Mouse (Mus musculus) hindbrain, postnatal 0 days (tissue): ENCODE data around the gene Olfm2. TPM values are rescaled to one million over a fixed set of nuclear protein-coding genes. Genes with fewer than 3 reads are reported as not detected.
A peak's percentile ranks its signal among the peaks of the same experiment; 100 is the strongest.

Experiments used
- ATAC-seq: fragments of 200-750 bp; cut with Nextera tagmentation; 2 replicates; pipeline ENCODE4 v1.8.0; 2017; ENCODE audit warnings: mild to moderate bottlenecking, moderate TSS enrichment, moderate library complexity
- DNase-seq: peaks from one replicate; pipeline ENCODE4 v3.0.0-alpha.2; 2015; ENCODE audit warnings: low spot score
- H3K27ac ChIP-seq: fragments of 300-500 bp; sonication (generic); 2 replicates; pipeline ENCODE4 v1.5.1; 2014; ENCODE audit warnings: mild to moderate bottlenecking
- H3K27me3 ChIP-seq: fragments of 300-500 bp; sonication (generic); 2 replicates; pipeline ENCODE4 v1.6.1; 2014; ENCODE audit warnings: low read length, mixed read lengths; ENCODE audit not compliant: insufficient read depth
- H3K36me3 ChIP-seq: fragments of 300-500 bp; sonication (generic); 2 replicates; pipeline ENCODE4 v1.6.1; 2014; ENCODE audit warnings: low read length, mixed read lengths; ENCODE audit not compliant: insufficient read depth
- H3K4me1 ChIP-seq: fragments of 300-500 bp; sonication (generic); 2 replicates; pipeline ENCODE4 v1.6.1; 2014; ENCODE audit warnings: antibody characterized with exemption, low read length, mixed read lengths; ENCODE audit not compliant: insufficient read depth
- H3K4me2 ChIP-seq: fragments of 300-500 bp; sonication (generic); 2 replicates; pipeline ENCODE4 v1.6.1; 2014; ENCODE audit warnings: low read depth, mild to moderate bottlenecking, low read length, moderate library complexity, mixed read lengths
- H3K4me3 ChIP-seq: fragments of 300-500 bp; sonication (generic); 2 replicates; pipeline ENCODE4 v1.5.1; 2014; ENCODE audit warnings: low read length
- H3K9ac ChIP-seq: fragments of 300-500 bp; sonication (generic); replicated peaks from 2 replicates; pipeline ENCODE4 v1.6.1; 2014; ENCODE audit warnings: mild to moderate bottlenecking, low read length, moderate library complexity, mixed read lengths
- H3K9me3 ChIP-seq: fragments of 300-500 bp; sonication (generic); 2 replicates; pipeline ENCODE4 v1.6.1; 2016; ENCODE audit warnings: low read length, mixed read lengths
- CTCF ChIP-seq: IDR thresholded peaks from 2 replicates; pipeline ENCODE4 v1.5.1; 2016; ENCODE audit warnings: antibody characterized with exemption, control low read depth, low read depth
- WGBS: fragments of 180-500 bp; shearing (Covaris S2); extraction: QIAGEN DNeasy Blood & Tissue Kit; methylation state at CpG from one replicate; pipeline ENCODE4 v1.1.7; 2014; 5-methylcytosine and 5-hydroxymethylcytosine counted together
- polyA plus RNA-seq: library from polyadenylated mRNA; unstranded; fragments of >200 nt; fragmentation: Nextera tagmentation; extraction: Ambion mirVana; gene quantifications from 2 replicates; pipeline ENCODE4 v1.2.1, GENCODE M21; 2015
- total RNA-seq: library from RNA; depleted of rRNA; stranded (reverse); fragments of >200 nt; gene quantifications from 2 replicates; pipeline ENCODE4 v1.2.3, GENCODE M21; 2014

Gene Olfm2
- total and polyA plus RNA-seq, 2 experiments from 2014 or later, result 213 to 346 TPM

GRCm38 (mm10) chr9:20726134-20726858 lies 19.9 kb downstream of the Olfm2 start:
- peak overlapping the region; percentile 60 for H3K9ac ChIP-seq
- H3K36me3 ChIP-seq, result no peaks in the 10 kb centered on the region
- WGBS, result 1% methylated on average over 42 of the region's 42 CpGs
- peak overlapping the region; percentile 99 for H3K4me2 ChIP-seq
- peaks cover 8% of the 10 kb centered on the region for H3K4me1 ChIP-seq
- no peaks in the 10 kb centered on the region for H3K27me3 ChIP-seq
- DNase-seq (no peak), ATAC-seq (peak; percentile 30)
- TF ChIP-seq CTCF, result no peak
- no peak overlapping the region for H3K27ac ChIP-seq
- H3K9me3 ChIP-seq, result no peaks in the 10 kb centered on the region
- peak overlapping the region; percentile 63 for H3K4me3 ChIP-seq

GRCm38 (mm10) chr9:20721582-20721981 lies 24.6 kb downstream of the Olfm2 start:
- ATAC-seq (peak; percentile 25; the same call in 1 of the 2 replicates), DNase-seq (no peak)
- TF ChIP-seq CTCF, result no peak
- Histone ChIP-seq H3K4me3 (no peak overlapping the region), H3K36me3 (no peaks in the 10 kb centered on the region; the same call in 1 of the 2 replicates), H3K27ac (no peak overlapping the region), H3K9me3 (no peaks in the 10 kb centered on the region), H3K4me1 (peaks cover 6% of the 10 kb centered on the region), H3K4me2 (no peak overlapping the region), H3K27me3 (no peaks in the 10 kb centered on the region), H3K9ac (no peak overlapping the region)
- WGBS, result 49% methylated on average over 2 of the region's 2 CpGs

GRCm38 (mm10) chr9:20715332-20715731 lies 30.8 kb downstream of the Olfm2 start:
- no peaks in the 10 kb centered on the region for H3K9me3 ChIP-seq
- H3K36me3 ChIP-seq, result no peaks in the 10 kb centered on the region
- no peak for DNase-seq
- 0 out of 2 replicates have a peak, but pooled peaks cover 5% of the 10 kb centered on the region for H3K4me1 ChIP-seq
- H3K27me3 ChIP-seq, result no peaks in the 10 kb centered on the region
- WGBS, result 78% methylated on average over 7 of the region's 7 CpGs
- peak; percentile 42 for TF ChIP-seq CTCF
- H3K4me2 ChIP-seq, result no peak overlapping the region
- no peak overlapping the region for H3K4me3 ChIP-seq
- no peak overlapping the region for H3K27ac ChIP-seq
- no peak for ATAC-seq
- no peak overlapping the region for H3K9ac ChIP-seq

GRCm38 (mm10) chr9:20713478-20713987 lies 32.6 kb downstream of the Olfm2 start:
- no peaks in the 10 kb centered on the region for H3K36me3 ChIP-seq
- DNase-seq (peak; percentile 49), ATAC-seq (peak; percentile 72)
- H3K27me3 ChIP-seq, result no peaks in the 10 kb centered on the region
- 0 out of 2 replicates have a peak, but pooled peaks cover 5% of the 10 kb centered on the region for H3K4me1 ChIP-seq
- WGBS, result 20% methylated on average over 11 of the region's 11 CpGs
- H3K4me3 ChIP-seq, result no peak overlapping the region
- H3K27ac ChIP-seq, result peak overlapping the region; percentile 57
- TF ChIP-seq CTCF, result no peak
- H3K4me2 ChIP-seq, result no peak overlapping the region
- H3K9ac ChIP-seq, result no peak overlapping the region
- no peaks in the 10 kb centered on the region for H3K9me3 ChIP-seq

GRCm38 (mm10) chr9:20712934-20713477 lies 33.1 kb downstream of the Olfm2 start:
- H3K27me3 ChIP-seq, result no peaks in the 10 kb centered on the region
- 43% methylated on average over 5 of the region's 5 CpGs for WGBS
- TF ChIP-seq CTCF, result no peak
- H3K27ac ChIP-seq, result peak overlapping the region; percentile 57
- no peak overlapping the region for H3K9ac ChIP-seq
- no peaks in the 10 kb centered on the region for H3K36me3 ChIP-seq
- peak; percentile 71 for ATAC-seq
- DNase-seq, result no peak
- H3K4me2 ChIP-seq, result no peak overlapping the region
- no peak overlapping the region for H3K4me3 ChIP-seq
- H3K9me3 ChIP-seq, result no peaks in the 10 kb centered on the region
- 0 out of 2 replicates have a peak, but pooled peaks cover 5% of the 10 kb centered on the region for H3K4me1 ChIP-seq

- Histone ChIP-seq H3K9ac (no peak overlapping the region), H3K4me3 (no peak overlapping the region), H3K27me3 (no peaks in the 10 kb centered on the region), H3K4me2 (no peak overlapping the region), H3K4me1 (0 out of 2 replicates have a peak, but pooled peaks cover 5% of the 10 kb centered on the region), H3K27ac (no peak overlapping the region), H3K36me3 (no peaks in the 10 kb centered on the region), H3K9me3 (no peaks in the 10 kb centered on the region)
- ATAC-seq (no peak), DNase-seq (no peak)
- 82% methylated on average over 3 of the region's 3 CpGs for WGBS
- TF ChIP-seq CTCF, result no peak
Observed at GRCm38 (mm10) chr9:20710471-20710870, 35.7 kb downstream of the Olfm2 start.
